ENCODE assay signal across 7 mouse cellular contexts in the genomic region with DNA sequence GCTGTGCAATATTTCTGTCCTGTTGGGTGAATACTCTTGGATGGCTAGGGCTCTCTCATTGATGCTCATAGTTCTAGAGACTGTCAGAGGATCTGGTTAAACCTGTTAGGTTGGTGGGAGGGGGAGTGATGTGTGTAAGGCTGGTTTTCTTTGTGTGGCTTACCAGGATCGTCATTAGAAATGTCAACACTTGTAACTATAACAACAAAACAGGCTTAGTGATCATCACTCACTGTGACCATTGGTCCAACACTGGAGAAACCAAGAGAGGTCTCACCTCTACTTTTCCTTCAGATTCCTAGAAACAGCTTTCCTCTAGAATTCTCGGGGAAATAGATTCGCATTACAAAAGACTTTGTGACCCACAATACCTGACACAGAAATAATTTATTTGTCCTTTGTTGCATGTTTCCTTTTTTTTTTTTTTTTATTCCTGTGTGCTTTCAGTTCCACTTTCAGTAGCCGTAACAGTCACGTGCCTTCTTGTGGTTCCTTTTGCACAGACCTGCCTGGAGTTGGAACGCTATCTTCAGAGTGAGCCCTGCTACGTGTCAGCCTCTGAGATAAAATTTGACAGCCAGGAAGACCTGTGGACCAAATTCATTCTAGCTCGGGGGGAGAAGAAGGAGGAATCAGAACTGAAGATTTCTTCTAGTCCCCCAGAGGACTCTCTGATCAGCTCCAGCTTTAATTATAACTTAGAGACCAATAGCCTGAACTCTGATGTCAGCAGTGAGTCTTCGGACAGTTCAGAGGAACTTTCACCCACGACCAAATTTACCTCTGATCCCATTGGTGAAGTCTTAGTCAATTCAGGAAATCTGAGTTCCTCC. TPM values are rescaled to one million over a fixed set of nuclear protein-coding genes. Genes with fewer than 3 reads are reported as not detected.
DNase-seq lines count a peak whose midpoint lies in the region; ATAC-seq lines count a peak whose summit lies in the region.

No protein-coding gene starts in this region.

- H3K36me3 ChIP-seq in embryonic facial prominence, embryonic 12.5 days: peaks cover 36% of the 10 kb centered on the region
- H3K36me3 ChIP-seq in hindbrain, embryonic 13.5 days: peaks cover 39% of the 10 kb centered on the region
- peaks cover 62% of the 10 kb centered on the region for H3K36me3 ChIP-seq in megakaryocyte, embryonic 14.5 days (replicated peaks; ENCODE audit: low read length)

- H3K27me3 ChIP-seq in embryonic facial prominence, embryonic 12.5 days: no peaks in the 10 kb centered on the region
- no peaks in the 10 kb centered on the region for H3K27me3 ChIP-seq in hindbrain, embryonic 13.5 days
- no peaks in the 10 kb centered on the region for H3K27me3 ChIP-seq in megakaryocyte, embryonic 14.5 days (replicated peaks)

- 76% methylated on average over 10 of the region's 10 CpGs for WGBS in embryonic facial prominence, embryonic 12.5 days
- 57% methylated on average over 10 of the region's 10 CpGs for WGBS in hindbrain, embryonic 13.5 days

- peak; percentile 61 for DNase-seq in urinary bladder, postnatal 14 days (ENCODE audit: low spot score)
- DNase-seq in urinary bladder, postnatal 10 days (ENCODE audit: low spot score): no peak
- peak; percentile 33 for DNase-seq in thymus, postnatal 25 days
- DNase-seq in left cerebral cortex, adult 8-10 months (ENCODE audit: low spot score in 2 of 2): no peak

- peak overlapping the region; percentile 45 for H3K4me2 ChIP-seq in embryonic facial prominence, embryonic 12.5 days (replicated peaks)
- H3K4me2 ChIP-seq in hindbrain, embryonic 13.5 days: peak overlapping the region; percentile 68

- H3K4me3 ChIP-seq in embryonic facial prominence, embryonic 12.5 days: peak overlapping the region; percentile 29
- peak overlapping the region; percentile 68 for H3K4me3 ChIP-seq in hindbrain, embryonic 13.5 days
- peak overlapping the region; percentile 97 for H3K4me3 ChIP-seq in megakaryocyte, embryonic 14.5 days (replicated peaks)

- no peak overlapping the region for H3K27ac ChIP-seq in embryonic facial prominence, embryonic 12.5 days
- H3K27ac ChIP-seq in hindbrain, embryonic 13.5 days: peak overlapping the region; percentile 75; the same call in 1 of the 2 replicates

- H3K9me3 ChIP-seq in embryonic facial prominence, embryonic 12.5 days: no peaks in the 10 kb centered on the region
- no peaks in the 10 kb centered on the region for H3K9me3 ChIP-seq in hindbrain, embryonic 13.5 days
- no peaks in the 10 kb centered on the region for H3K9me3 ChIP-seq in megakaryocyte, embryonic 14.5 days

- no peak for ATAC-seq in embryonic facial prominence, embryonic 12.5 days (ENCODE audit: insufficient number of reproducible peaks, insufficient read depth, low FRiP score, low TSS enrichment)
- ATAC-seq in hindbrain, embryonic 13.5 days (ENCODE audit: low FRiP score): no peak

- peaks cover 13% of the 10 kb centered on the region; the same call in 1 of the 2 replicates for H3K4me1 ChIP-seq in embryonic facial prominence, embryonic 12.5 days
- peaks cover 48% of the 10 kb centered on the region for H3K4me1 ChIP-seq in hindbrain, embryonic 13.5 days (replicated peaks)
- H3K4me1 ChIP-seq in megakaryocyte, embryonic 14.5 days: peaks cover 44% of the 10 kb centered on the region

- H3K9ac ChIP-seq in embryonic facial prominence, embryonic 12.5 days: no peak overlapping the region
- H3K9ac ChIP-seq in hindbrain, embryonic 13.5 days: peak overlapping the region; percentile 73

RNA-seq across cellular contexts. Expression of a gene that starts 3.2 kb away (rescaled TPM):
- 60.8 and 64.0 TPM in 2 replicates for polyA plus RNA-seq in embryonic facial prominence, embryonic 12.5 days (2016; fragmentation: Nextera tagmentation; extraction: Ambion mirVana)
- 70.1 and 78.1 TPM in 2 replicates for polyA plus RNA-seq in hindbrain, embryonic 13.5 days (2015; fragmentation: Nextera tagmentation; extraction: Ambion mirVana)
- polyA plus RNA-seq in megakaryocyte, embryonic 14.5 days (2012; ENCODE audit: insufficient read depth, low replicate concordance): 51.6 and 132 TPM in 2 replicates
- total RNA-seq in left cerebral cortex, adult 8-10 months (2022): 10 to 100 TPM; 50.2 to 54.2 (median 51.2) TPM

Comparison
In these comparisons a context has a peak if more than half of its experiments do, and no peak if none do; other contexts are left out.
1. DNase-seq: peak in urinary bladder, postnatal 14 days (single experiment) and thymus, postnatal 25 days (single experiment); none in urinary bladder, postnatal 10 days (single experiment) and left cerebral cortex, adult 8-10 months (0 of 2).
2. H3K4me3 ChIP-seq: peak in every context shown above with its lines; median percentile 97 in megakaryocyte, embryonic 14.5 days; 68 in hindbrain, embryonic 13.5 days; 29 in embryonic facial prominence, embryonic 12.5 days.